Mouse (Mus musculus) bone marrow macrophage, adult 2 months (primary cell): Measurements from ENCODE around the gene Pparg.

Experiments
- CTCF ChIP-seq: IDR thresholded peaks from 2 replicates; pipeline ENCODE4 v1.5.1; 2012; ENCODE audit warnings: low read depth, mild to moderate bottlenecking, low read length, moderate library complexity
- POLR2A ChIP-seq: IDR thresholded peaks from 2 replicates; pipeline ENCODE4 v1.6.1; 2012; ENCODE audit warnings: mild to moderate bottlenecking, low read depth, low read length, borderline replicate concordance

DNA sequence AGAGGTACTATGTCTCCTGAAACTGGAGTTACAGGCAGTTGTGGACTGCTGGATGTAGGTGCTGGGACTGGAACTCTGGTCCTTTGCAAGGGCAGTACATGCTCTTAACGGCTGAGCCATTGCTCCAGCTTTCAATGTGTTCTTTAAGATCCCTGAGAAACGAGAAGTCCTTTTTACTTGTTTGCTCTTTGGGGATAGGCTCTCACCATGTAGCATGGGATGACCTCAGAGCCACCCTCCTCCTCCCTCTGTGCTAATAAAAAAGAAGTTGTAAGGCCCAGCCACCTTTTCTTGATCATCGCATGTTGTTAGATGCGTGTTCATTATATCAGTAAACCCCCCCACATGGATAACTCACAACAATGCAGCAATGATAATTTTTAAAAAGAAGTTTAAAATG is 17.7 kb upstream of the Pparg start:
- TF ChIP-seq POLR2A (no peak), CTCF (no peak)
